Mouse (Mus musculus) cerebellum, adult 2 months (tissue): ENCODE results near the gene Fam131b.

Experiments
- CTCF ChIP-seq: fragments of 200-500 bp; IDR thresholded peaks from 2 replicates; pipeline ENCODE4 v1.5.1; 2011; ENCODE audit warnings: low read depth, mild to moderate bottlenecking, control low read depth, low read length, moderate library complexity, borderline replicate concordance; ENCODE audit not compliant: insufficient read depth
- POLR2A ChIP-seq: fragments of 200-500 bp; IDR thresholded peaks from 2 replicates; pipeline ENCODE4 v1.6.1; 2011; ENCODE audit warnings: low read length, control low read depth, borderline replicate concordance; ENCODE audit not compliant: insufficient read depth

DNA sequence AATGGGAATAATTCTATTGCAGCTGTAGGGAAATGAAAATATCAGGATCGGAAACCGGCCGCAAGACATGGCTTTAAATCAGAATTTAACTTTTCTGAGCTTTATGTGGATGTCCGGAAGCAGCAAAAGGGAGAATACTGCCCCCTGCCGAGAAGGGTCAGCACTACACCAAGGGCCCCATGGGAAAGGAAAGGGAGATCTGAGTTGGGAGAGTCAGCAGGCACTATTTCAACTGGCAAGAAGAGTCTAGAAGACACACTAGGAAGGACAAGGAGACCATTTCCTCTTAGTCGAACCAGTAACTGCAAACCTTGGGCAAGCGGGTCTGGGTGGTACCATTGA is 796 bp upstream of the Fam131b start:
- TF ChIP-seq POLR2A (no peak), CTCF (peak; percentile 74)
